Comparison of ENCODE assay signal across 19 mouse cellular contexts in the genomic region with DNA sequence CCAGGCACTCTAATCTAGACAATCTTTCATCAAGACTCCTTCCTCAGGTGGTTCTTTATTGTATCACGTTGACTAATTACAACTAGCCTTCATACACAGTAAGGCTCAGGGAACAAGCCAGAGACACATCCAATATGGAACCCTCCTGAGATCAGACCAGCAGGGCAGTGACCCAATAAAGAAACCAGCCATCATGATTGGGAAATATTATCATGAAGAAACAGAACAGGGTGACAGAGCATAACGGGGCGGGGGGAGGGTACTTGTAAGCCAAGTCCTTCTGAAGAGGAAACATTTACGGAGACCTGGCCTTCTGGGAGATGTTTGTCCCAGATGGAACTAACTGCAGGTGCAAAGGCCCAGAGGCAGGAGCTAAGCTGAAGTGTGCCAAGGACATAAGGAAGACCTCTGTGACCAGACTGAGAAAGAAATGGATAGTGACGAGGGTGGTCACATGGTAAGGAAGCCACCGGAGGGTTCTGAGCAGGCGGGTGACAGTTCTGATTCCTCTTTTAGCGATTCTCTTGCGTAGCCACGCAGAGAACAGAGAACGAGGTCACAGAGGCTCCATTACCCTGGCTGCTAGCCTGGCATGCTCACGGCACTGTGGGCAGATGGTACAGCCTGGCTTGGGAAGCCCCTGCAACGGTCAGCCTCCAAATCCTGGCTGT. TPM values are rescaled to one million over a fixed set of nuclear protein-coding genes. Genes with fewer than 3 reads are reported as not detected.
DNase-seq lines count a peak whose midpoint lies in the region; ATAC-seq and TF ChIP-seq lines count a peak whose summit lies in the region.
"Had no signal": no experiment of that assay in that cellular context is flagged by ENCODE, and none has a peak within 500 bp of the region (broad histone marks: within the 10 kb centered on the region; RNA-seq: fewer than 3 reads in every experiment).

No protein-coding gene starts in this region.

- no peak overlapping the region for H3K4me2 ChIP-seq in stomach, postnatal 0 days (replicated peaks; ENCODE audit: low read depth)
- H3K4me2 ChIP-seq: liver, embryonic 12.5 days; lung, embryonic 14.5 days; neural tube, embryonic 13.5 days had no signal

- H3K36me3 ChIP-seq in stomach, postnatal 0 days (ENCODE audit: control insufficient read depth, insufficient read depth, low read length), result no peaks in the 10 kb centered on the region
- H3K36me3 ChIP-seq: liver, embryonic 12.5 days; neural tube, embryonic 13.5 days had no signal

- no peaks in the 10 kb centered on the region for H3K27me3 ChIP-seq in cerebellum, adult 2 months (ENCODE audit: control insufficient read depth, insufficient read depth, low read length)
- H3K27me3 ChIP-seq in stomach, postnatal 0 days (ENCODE audit: control insufficient read depth, insufficient read depth, low read length), result no peaks in the 10 kb centered on the region
- H3K27me3 ChIP-seq: liver, embryonic 12.5 days; megakaryocyte, embryonic 14.5 days; neural tube, embryonic 13.5 days had no signal

- H3K4me1 ChIP-seq in bone marrow, adult 2 months (ENCODE audit: control insufficient read depth, insufficient read depth, low read length), result no peaks in the 10 kb centered on the region
- peaks cover 22% of the 10 kb centered on the region for H3K4me1 ChIP-seq in cerebellum, adult 2 months (ENCODE audit: control insufficient read depth, insufficient read depth, low read length)
- H3K4me1 ChIP-seq in stomach, postnatal 0 days (replicated peaks; ENCODE audit: control insufficient read depth, insufficient read depth), result peaks cover 4% of the 10 kb centered on the region; the same call in 1 of the 2 replicates
- H3K4me1 ChIP-seq: liver, embryonic 12.5 days; megakaryocyte, embryonic 14.5 days; neural tube, embryonic 13.5 days had no signal

- WGBS in bone marrow, adult 2 months, result 62% methylated on average over 13 of the region's 13 CpGs
- WGBS in cerebellum, adult 2 months, result 26% methylated on average over 13 of the region's 13 CpGs
- 94% methylated on average over 13 of the region's 13 CpGs for WGBS in stomach, postnatal 0 days

- no peak for TF ChIP-seq EP300 in stomach, postnatal 0 days (optimal IDR thresholded peaks at IDR 0.05)

- no peak for TF ChIP-seq CTCF in bone marrow, adult 2 months (IDR thresholded peaks at IDR 0.05; ENCODE audit: control insufficient read depth, insufficient read depth, low read length)
- TF ChIP-seq CTCF in cerebellum, adult 2 months (IDR thresholded peaks at IDR 0.05; ENCODE audit: borderline replicate concordance, insufficient read depth, low read depth, low read length), result no peak
- no peak for TF ChIP-seq CTCF in stomach, postnatal 0 days (IDR thresholded peaks at IDR 0.05; ENCODE audit: low read depth)

- no peak overlapping the region for H3K9ac ChIP-seq in stomach, postnatal 0 days (ENCODE audit: low read length)
- H3K9ac ChIP-seq: liver, embryonic 12.5 days; lung, embryonic 14.5 days; neural tube, embryonic 13.5 days had no signal

- intact Hi-C loops in gastrocnemius, postnatal 14 days (cut with DNase I; ENCODE audit: low total_unique reads), result loop anchor here (5.0 kb wide), 1 partner anchor 264 kb away; no protein-coding TSS in a partner anchor

- DNase-seq in gastrocnemius, adult 18-20 months (ENCODE audit: low spot score), result peak; percentile 52
- no peak for DNase-seq in gastrocnemius, postnatal 14 days
- peak; percentile 76 to 85 for DNase-seq in cerebellum, adult 2 months
- no peak for DNase-seq in kidney, postnatal 36 days
- no peak for DNase-seq in stomach, postnatal 0 days (ENCODE audit: low spot score)
- no peak for DNase-seq in kidney, postnatal 25 days
- DNase-seq: adrenal gland, adult 8-10 months; embryo, embryonic 11 days; heart, adult 11 months; lung, embryonic 14.5 days; right cerebral cortex, postnatal 25 days; thymus, postnatal 4 days had no signal

- ATAC-seq in common myeloid progenitor, adult 5-6 weeks (replicated peaks; ENCODE audit: low read depth, poor library complexity, severe bottlenecking), result 0 out of 2 replicates have a peak, but pooled peaks have one; percentile 25
- ATAC-seq in stomach, postnatal 0 days (ENCODE audit: low FRiP score, low TSS enrichment), result no peak
- ATAC-seq: liver, embryonic 12.5 days had no signal

- H3K9me3 ChIP-seq in stomach, postnatal 0 days (ENCODE audit: control insufficient read depth, low read length), result no peaks in the 10 kb centered on the region
- H3K9me3 ChIP-seq: liver, embryonic 12.5 days; neural tube, embryonic 13.5 days had no signal

- H3K4me3 ChIP-seq in bone marrow, adult 2 months (replicated peaks; ENCODE audit: control insufficient read depth, low read depth, low read length), result no peak overlapping the region
- H3K4me3 ChIP-seq in cerebellum, adult 2 months (replicated peaks; ENCODE audit: insufficient read depth, low read depth, low read length), result no peak overlapping the region
- no peak overlapping the region for H3K4me3 ChIP-seq in stomach, postnatal 0 days (ENCODE audit: low read depth, low read length)
- H3K4me3 ChIP-seq: layer of hippocampus, adult 2 months; liver, embryonic 12.5 days; megakaryocyte, embryonic 14.5 days; neural tube, embryonic 13.5 days had no signal

- 0 out of 2 replicates have a peak overlapping the region, but pooled peaks have one; percentile 23 for H3K27ac ChIP-seq in bone marrow, adult 2 months (ENCODE audit: control insufficient read depth, insufficient read depth, low read depth, low read length, poor library complexity)
- no peak overlapping the region for H3K27ac ChIP-seq in cerebellum, adult 2 months (ENCODE audit: insufficient read depth, low read length)
- H3K27ac ChIP-seq in stomach, postnatal 0 days (replicated peaks), result no peak overlapping the region
- H3K27ac ChIP-seq: layer of hippocampus, adult 2 months; liver, embryonic 12.5 days; neural tube, embryonic 13.5 days had no signal

- no peak for TF ChIP-seq POLR2A in bone marrow, adult 2 months (IDR thresholded peaks at IDR 0.05; ENCODE audit: borderline replicate concordance, control insufficient read depth, low read depth, low read length)
- no peak for TF ChIP-seq POLR2A in cerebellum, adult 2 months (IDR thresholded peaks at IDR 0.05; ENCODE audit: borderline replicate concordance, insufficient read depth, low read length)

RNA-seq across cellular contexts. Expression of a gene that starts 36.4 kb away (rescaled TPM):
- total RNA-seq in gastrocnemius, adult 18-20 months (2021), result 1 to 10 TPM; 4.8 to 5.6 TPM
- 10 to 100 TPM; 19.0 to 26.6 TPM for total RNA-seq in gastrocnemius, postnatal 14 days (2021)
- polyA plus RNA-seq in bone marrow, adult 2 months (2011; ENCODE audit: insufficient read depth, insufficient read length, low replicate concordance, missing spikeins), result 2.6 and 3.0 TPM in 2 replicates
- polyA plus RNA-seq in cerebellum, adult 2 months (2012; rRNA removed), result 21.1 and 21.7 TPM in 2 replicates
- not detected in 2 replicates for total RNA-seq in common myeloid progenitor, adult 5-6 weeks (2017)
- polyA plus RNA-seq in stomach, postnatal 0 days (2015; fragmentation: Nextera tagmentation; extraction: Ambion mirVana), result 10.3 and 12.2 TPM in 2 replicates
- total RNA-seq: MEL had no signal

Comparison
In these comparisons a context has a peak if more than half of its experiments do, and no peak if none do; other contexts are left out.
1. DNase-seq: peak in gastrocnemius, adult 18-20 months (single experiment) and cerebellum, adult 2 months (2 of 2); none in gastrocnemius, postnatal 14 days (single experiment), kidney, postnatal 36 days (0 of 2), stomach, postnatal 0 days (single experiment) and kidney, postnatal 25 days (0 of 2).